Mouse (Mus musculus): ENCODE results near the gene Lcp1.

The Lcp1 gene

GRCm38 (mm10) chr14:75250432-75250831 is 119.5 kb downstream of the Lcp1 start:
- in situ Hi-C loops (cut with MboI, MseI) = no loop called here

GRCm38 (mm10) chr14:75256521-75256920 is 125.6 kb downstream of the Lcp1 start:
- in situ Hi-C loops (cut with MboI, MseI) = no loop called here

DNA sequence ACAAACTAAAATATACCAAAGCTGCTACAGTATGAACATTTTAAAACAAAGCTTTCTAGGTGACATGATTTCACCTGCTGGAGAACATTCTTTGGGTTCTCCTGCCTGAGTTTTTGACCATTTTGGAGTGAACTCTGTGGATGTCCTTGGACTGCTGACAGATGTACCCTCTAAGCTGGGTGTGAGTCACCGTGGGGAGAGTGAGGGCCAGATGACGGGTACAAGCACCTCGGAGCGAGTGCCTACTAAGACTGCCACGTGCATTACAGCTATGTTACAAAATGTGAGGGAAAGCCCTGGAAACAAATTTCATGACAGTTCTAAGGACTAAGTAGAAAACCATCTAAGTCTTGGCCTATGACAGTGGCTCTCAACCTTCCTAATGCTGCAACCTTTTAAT is 138.6 kb downstream of the Lcp1 start:
- in situ Hi-C loops (cut with MboI, MseI) = loop anchor here in 1 of 2 experiments (5.0 kb wide), 1 partner anchor 98 kb away; no protein-coding TSS in a partner anchor

- in situ Hi-C loops (cut with MboI, MseI) = no loop called here
Measured at GRCm38 (mm10) chr14:75279716-75280115, 148.8 kb downstream of the Lcp1 start.

DNA sequence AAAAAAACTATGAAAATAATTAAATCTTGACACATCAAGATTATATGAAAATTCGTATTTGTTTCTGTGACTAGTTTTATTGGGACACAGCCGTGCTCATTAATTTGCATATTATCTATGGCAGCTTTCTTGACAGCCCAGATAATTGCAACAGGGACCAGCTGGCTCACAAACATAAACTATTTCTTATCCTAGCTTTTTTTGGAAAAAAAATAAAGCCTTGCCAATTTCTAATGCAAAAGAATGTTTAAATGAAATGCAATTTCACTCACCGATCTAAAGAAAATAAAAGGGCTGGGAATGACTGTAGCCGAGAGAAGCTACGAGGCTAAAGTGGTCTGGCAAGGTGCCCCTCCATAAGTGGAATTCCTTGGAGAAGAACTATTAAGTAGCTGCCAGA is 149.5 kb downstream of the Lcp1 start:
- in situ Hi-C loops (cut with MboI, MseI) = no loop called here
